Mouse (Mus musculus) CH12.LX (cell line): ENCODE data around the gene Rbak. TPM values are rescaled to one million over a fixed set of nuclear protein-coding genes. Genes with fewer than 3 reads are reported as not detected.
"Not testable (repeated sequence)": the region's sequence is repeated elsewhere in the genome, so short reads cannot be mapped to it uniquely, and the experiment has no call there.

Source experiments
- DNase-seq: peaks from one replicate; pipeline ENCODE4 v3.0.0-alpha.2; 2013; ENCODE audit errors: extremely low read depth
- H3K27ac ChIP-seq: 2 replicates; pipeline ENCODE4 v1.5.1; 2012; ENCODE audit warnings: low read depth, mild to moderate bottlenecking, control low read depth, moderate library complexity; ENCODE audit not compliant: insufficient read depth
- H3K27me3 ChIP-seq: replicated peaks from 2 replicates; pipeline ENCODE3; 2012; ENCODE audit warnings: inconsistent platforms
- H3K36me3 ChIP-seq, 2 experiments: replicated peaks in 1 of 2; 2 replicates each; pipeline versions ENCODE3 to v1.6.1; 2012; ENCODE audit warnings: inconsistent platforms in 1 of 2, low read length in 1 of 2, mild to moderate bottlenecking in 1 of 2, mixed read lengths in 1 of 2, moderate library complexity in 1 of 2; ENCODE audit not compliant: control insufficient read depth in 1 of 2, insufficient read depth in 1 of 2
- H3K4me1 ChIP-seq, 2 experiments: 2 replicates each; pipeline ENCODE4 v1.6.1; 2012; ENCODE audit warnings: inconsistent platforms in 1 of 2, moderate library complexity in 1 of 2; ENCODE audit not compliant: insufficient read depth in 2 of 2, control insufficient read depth in 1 of 2
- H3K4me2 ChIP-seq: 2 replicates; pipeline ENCODE4 v1.6.1; 2012; ENCODE audit warnings: low read depth, mild to moderate bottlenecking, control low read depth; ENCODE audit not compliant: poor library complexity, insufficient read depth, severe bottlenecking
- H3K4me3 ChIP-seq, 3 experiments: fragments of 150-350 bp in 1 of 3; sonication (generic) in 1 of 3; replicated peaks in 1 of 3; 2 replicates each; pipeline versions ENCODE3 to v1.5.1; 2011 to 2012; ENCODE audit warnings: low read depth in 2 of 3, low read length in 2 of 3, mild to moderate bottlenecking in 2 of 3, moderate library complexity in 2 of 3, control low read depth in 1 of 3, improper control_type of control experiment in 1 of 3, inconsistent platforms in 1 of 3, mixed read lengths in 1 of 3; ENCODE audit not compliant: poor library complexity in 1 of 3
- H3K79me2 ChIP-seq: replicated peaks from 2 replicates; pipeline ENCODE4 v1.6.1; 2012; ENCODE audit warnings: mild to moderate bottlenecking, moderate library complexity; ENCODE audit not compliant: control insufficient read depth, poor library complexity, insufficient read depth, severe bottlenecking; ENCODE audit errors: extremely low read depth
- H3K9ac ChIP-seq: 2 replicates; pipeline ENCODE4 v1.6.1; 2012; ENCODE audit warnings: low read depth, mild to moderate bottlenecking, control low read depth, moderate library complexity; ENCODE audit not compliant: insufficient read depth
- H3K9me3 ChIP-seq: replicated peaks from 2 replicates; pipeline ENCODE3; 2012; ENCODE audit warnings: low read length, inconsistent platforms, mixed read lengths
- BHLHE40 ChIP-seq: IDR thresholded peaks from 2 replicates; pipeline ENCODE4 v1.6.1; 2011; ENCODE audit warnings: mild to moderate bottlenecking, low read depth, low read length, improper control_type of control experiment
- CHD1 ChIP-seq: IDR thresholded peaks from 2 replicates; pipeline ENCODE4 v1.6.1; 2012; ENCODE audit warnings: low read depth, low read length, improper control_type of control experiment, inconsistent platforms
- HCFC1 ChIP-seq: IDR thresholded peaks from 2 replicates; pipeline ENCODE4 v1.6.1; 2012; ENCODE audit warnings: low read depth, mild to moderate bottlenecking, inconsistent platforms, low read length, improper control_type of control experiment
- IRF4 ChIP-seq: IDR thresholded peaks from 2 replicates; pipeline ENCODE4 v1.6.1; 2014; ENCODE audit warnings: low read depth, mild to moderate bottlenecking, inconsistent platforms, low read length, improper control_type of control experiment
- JUN ChIP-seq: IDR thresholded peaks from 2 replicates; pipeline ENCODE4 v1.6.1; 2011; ENCODE audit warnings: low read depth, mild to moderate bottlenecking, low read length, improper control_type of control experiment, moderate library complexity; ENCODE audit not compliant: insufficient read depth
- MAFK ChIP-seq: IDR thresholded peaks from 2 replicates; pipeline ENCODE4 v1.6.1; 2011; ENCODE audit warnings: low read length, improper control_type of control experiment; ENCODE audit not compliant: insufficient replicate concordance
- MAZ ChIP-seq: IDR thresholded peaks from 2 replicates; pipeline ENCODE4 v1.6.1; 2012; ENCODE audit warnings: low read depth, mild to moderate bottlenecking, inconsistent platforms, low read length, improper control_type of control experiment, moderate library complexity
- MXI1 ChIP-seq: IDR thresholded peaks from 2 replicates; pipeline ENCODE4 v1.6.1; 2011; ENCODE audit warnings: mild to moderate bottlenecking, low read depth, low read length, improper control_type of control experiment
- NELFE ChIP-seq: IDR thresholded peaks from 2 replicates; pipeline ENCODE4 v1.6.1; 2011; ENCODE audit warnings: low read depth, low read length, improper control_type of control experiment
- NRF1 ChIP-seq: IDR thresholded peaks from 2 replicates; pipeline ENCODE4 v1.6.1; 2014; ENCODE audit warnings: low read depth, mild to moderate bottlenecking, inconsistent platforms, low read length, improper control_type of control experiment, moderate library complexity
- PAX5 ChIP-seq: IDR thresholded peaks from 2 replicates; pipeline ENCODE4 v1.6.1; 2012; ENCODE audit warnings: low read length, inconsistent platforms, mixed read lengths
- POLR2A ChIP-seq: IDR thresholded peaks from 2 replicates; pipeline ENCODE4 v1.6.1; 2011; ENCODE audit warnings: low read depth, mild to moderate bottlenecking, improper control_type of control experiment, low read length
- POLR2AphosphoS2 ChIP-seq: IDR thresholded peaks from 2 replicates; pipeline ENCODE4 v1.6.1; 2011; ENCODE audit warnings: low read depth, low read length, improper control_type of control experiment
- RAD21 ChIP-seq: IDR thresholded peaks from 2 replicates; pipeline ENCODE4 v1.6.1; 2011; ENCODE audit warnings: low read depth, mild to moderate bottlenecking, low read length, improper control_type of control experiment, moderate library complexity
- RCOR1 ChIP-seq: conservative IDR thresholded peaks from 2 replicates; pipeline ENCODE4 v1.6.1; 2012; ENCODE audit warnings: low read depth, mild to moderate bottlenecking, inconsistent platforms, low read length, improper control_type of control experiment
- UBTF ChIP-seq: IDR thresholded peaks from 2 replicates; pipeline ENCODE4 v1.6.1; 2012; ENCODE audit warnings: low read depth, mild to moderate bottlenecking, inconsistent platforms, low read length, improper control_type of control experiment, moderate library complexity
- ZNF384 ChIP-seq: IDR thresholded peaks from 2 replicates; pipeline ENCODE4 v1.6.1; 2012; ENCODE audit warnings: low read depth, low read length, improper control_type of control experiment, inconsistent platforms
- dilution Hi-C: fragments of 300-500 bp; cut with MboI; formaldehyde crosslinking; loops from 2 replicates; pipeline ENCODE4 v1.14.3; 2020; ENCODE audit warnings: low sequenced_read_pairs; ENCODE audit not compliant: extremely low pct_unique_long_range_greater_than_20kb, extremely low pct_ligation_motif_present
- in situ Hi-C: fragments of 300-500 bp; cut with MboI; formaldehyde crosslinking; loops from 3 replicates; pipeline ENCODE4 v1.14.3; 2019; ENCODE audit warnings: low sequenced_read_pairs, low pct_ligation_motif_present, low pct_unique_long_range_greater_than_20kb, mixed read lengths
- polyA plus RNA-seq: library from polyadenylated mRNA; unstranded; fragments of >175 nt; gene quantifications from 2 replicates; pipeline ENCODE4 v1.2.1, GENCODE M21; 2012; ENCODE audit warnings: low read depth; ENCODE audit not compliant: insufficient read length
- total RNA-seq, 2 experiments: library from RNA; depleted of rRNA; stranded (reverse); fragments of 300-350 nt in 1 of 2; fragments of >200 nt in 1 of 2; gene quantifications; 2 replicates each; pipeline ENCODE4 v1.2.3; 2012 to 2014

The Rbak gene
- total and polyA plus RNA-seq, 3 experiments: 3.8 to 6.1 (median 4.9) TPM

DNA sequence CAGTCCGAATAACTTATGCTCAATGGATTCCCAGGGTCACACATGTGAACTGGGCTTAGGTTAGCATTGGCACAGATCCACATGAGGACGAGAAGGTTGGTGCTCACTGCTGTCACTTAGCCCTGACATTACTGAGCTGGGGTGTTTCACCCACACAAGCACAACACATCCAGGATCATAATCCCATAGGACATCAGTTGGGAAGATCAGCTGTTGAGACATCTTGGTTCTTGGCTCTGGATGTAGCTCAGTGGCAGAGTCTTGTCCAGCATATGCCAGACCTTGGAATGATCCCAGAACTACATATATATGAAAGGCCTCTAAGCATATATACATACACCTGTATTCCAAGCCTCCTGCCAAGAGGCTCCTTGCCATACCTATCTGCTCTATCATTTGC, 14.6 kb upstream of the Rbak start:
- TF ChIP-seq ZNF384: no peak
- no peak for TF ChIP-seq NELFE
- TF ChIP-seq POLR2AphosphoS2: no peak
- TF ChIP-seq JUN: no peak
- TF ChIP-seq RAD21: no peak
- TF ChIP-seq MXI1: no peak
- TF ChIP-seq POLR2A: no peak
- no peak for TF ChIP-seq BHLHE40
- TF ChIP-seq RCOR1: no peak
- TF ChIP-seq PAX5: no peak
- no peak for TF ChIP-seq UBTF
- TF ChIP-seq MAFK: no peak
- dilution Hi-C loops (no loop called here), in situ Hi-C loops (no loop called here)
- Histone ChIP-seq H3K27me3 (peaks cover 17% of the 10 kb centered on the region), H3K4me1 (no peaks in the 10 kb centered on the region), H3K4me2 (no peak overlapping the region), H3K27ac (no peak overlapping the region), H3K9ac (no peak overlapping the region), H3K9me3 (no peaks in the 10 kb centered on the region), H3K4me3 (no peak overlapping the region), H3K36me3 (no peaks in the 10 kb centered on the region), H3K79me2 (no peaks in the 10 kb centered on the region)
- DNase-seq: no peak

GRCm38 (mm10) chr5:143194747-143195146, 14.2 kb upstream of the Rbak start:
- H3K9me3 ChIP-seq, H3K9ac ChIP-seq, DNase-seq, H3K4me1 ChIP-seq, H3K79me2 ChIP-seq, H3K4me2 ChIP-seq, H3K27ac ChIP-seq, H3K4me3 ChIP-seq, in situ Hi-C loops, dilution Hi-C loops, H3K36me3 ChIP-seq: not testable (repeated sequence)
- H3K27me3 ChIP-seq: peaks cover 17% of the 10 kb centered on the region

- Histone ChIP-seq H3K4me3 (no peak overlapping the region), H3K36me3 (no peaks in the 10 kb centered on the region), H3K9me3 (no peaks in the 10 kb centered on the region), H3K27ac (no peak overlapping the region), H3K4me1 (no peaks in the 10 kb centered on the region), H3K9ac (no peak overlapping the region), H3K79me2 (no peaks in the 10 kb centered on the region), H3K4me2 (no peak overlapping the region), H3K27me3 (peaks cover 17% of the 10 kb centered on the region)
- no peak for DNase-seq
- in situ Hi-C loops: no loop called here
- TF ChIP-seq HCFC1 (no peak), NRF1 (no peak), IRF4 (no peak), RAD21 (no peak), NELFE (no peak), MAZ (no peak), CHD1 (no peak), MXI1 (no peak)
- dilution Hi-C loops: no loop called here
Measured at GRCm38 (mm10) chr5:143192806-143193205, 12.2 kb upstream of the Rbak start.

DNA sequence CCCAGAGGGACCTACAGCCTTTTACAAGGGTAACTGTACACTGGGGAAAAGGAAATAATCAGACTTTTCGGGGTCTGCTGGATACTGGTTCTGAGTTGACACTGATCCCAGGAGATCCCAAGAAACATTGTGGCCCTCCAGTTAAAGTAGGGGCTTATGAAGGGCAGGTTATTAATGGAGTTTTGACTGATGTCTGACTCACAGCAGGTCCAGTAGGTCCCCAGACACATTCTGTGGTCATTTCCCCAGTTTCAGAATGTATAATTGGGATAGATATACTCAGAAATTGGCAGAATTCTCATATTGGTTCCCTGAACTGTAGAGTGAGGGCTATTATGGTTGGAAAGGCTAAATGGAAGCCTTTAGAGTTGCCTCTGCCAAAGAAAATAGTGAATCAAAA, 7.4 kb upstream of the Rbak start:
- dilution Hi-C loops, H3K9ac ChIP-seq, H3K9me3 ChIP-seq, H3K27ac ChIP-seq, in situ Hi-C loops, H3K36me3 ChIP-seq, H3K4me3 ChIP-seq, H3K79me2 ChIP-seq, H3K4me2 ChIP-seq, H3K4me1 ChIP-seq, DNase-seq: not testable (repeated sequence)
- peaks cover 21% of the 10 kb centered on the region for H3K27me3 ChIP-seq
